Mouse (Mus musculus): ENCODE measurements at regions not wholly inside any gene's neighbourhood (a gene's known extent, or its start where the extent isn't known, plus 50 kb on each side); places are given as distances from the start of the nearest gene placed in this dataset.

DNA sequence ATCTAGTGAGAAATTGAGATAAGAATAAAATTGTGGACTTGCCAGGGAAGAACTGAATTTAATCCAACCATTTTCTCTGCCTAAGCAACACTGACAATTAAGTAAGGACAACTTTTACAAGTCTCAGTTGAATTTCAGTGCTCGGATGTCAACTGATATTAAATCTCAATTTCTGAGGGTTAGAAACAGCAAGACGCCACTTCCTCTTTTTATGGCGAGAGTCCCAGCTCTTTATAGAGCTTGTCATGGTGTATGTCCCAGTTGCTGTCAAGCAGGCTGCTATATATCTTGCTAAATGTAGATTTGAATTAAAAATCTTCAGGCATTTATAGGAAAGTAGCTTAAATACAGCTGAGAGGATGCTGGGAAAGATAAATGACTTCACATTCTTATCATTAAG is 697.8 kb upstream of the Got2 start:
- Histone ChIP-seq H3K9ac (no peak overlapping the region), H3K4me3 (replicated peaks) (no peak overlapping the region), H3K27me3 (replicated peaks) (no peaks in the 10 kb centered on the region), H3K9me3 (no peaks in the 10 kb centered on the region), H3K4me2 (replicated peaks) (no peak overlapping the region), H3K27ac (no peak overlapping the region), H3K36me3 (no peaks in the 10 kb centered on the region), H3K4me1 (replicated peaks) (no peaks in the 10 kb centered on the region)
- no peak for ATAC-seq
- 65% methylated on average over 3 of the region's 3 CpGs for whole genome bisulfite sequencing

- Histone ChIP-seq H3K36me3 (no peaks in the 10 kb centered on the region), H3K27ac (no peak overlapping the region), H3K4me3 (replicated peaks) (no peak overlapping the region), H3K4me2 (replicated peaks) (no peak overlapping the region), H3K27me3 (replicated peaks) (no peaks in the 10 kb centered on the region), H3K9me3 (no peaks in the 10 kb centered on the region), H3K4me1 (replicated peaks) (no peaks in the 10 kb centered on the region), H3K9ac (no peak overlapping the region)
- ATAC-seq = no peak
- 73% methylated on average over 10 of the region's 10 CpGs for WGBS
Observed at GRCm38 (mm10) chr8:96552512-96552911, 664.2 kb upstream of the Got2 start.

DNA sequence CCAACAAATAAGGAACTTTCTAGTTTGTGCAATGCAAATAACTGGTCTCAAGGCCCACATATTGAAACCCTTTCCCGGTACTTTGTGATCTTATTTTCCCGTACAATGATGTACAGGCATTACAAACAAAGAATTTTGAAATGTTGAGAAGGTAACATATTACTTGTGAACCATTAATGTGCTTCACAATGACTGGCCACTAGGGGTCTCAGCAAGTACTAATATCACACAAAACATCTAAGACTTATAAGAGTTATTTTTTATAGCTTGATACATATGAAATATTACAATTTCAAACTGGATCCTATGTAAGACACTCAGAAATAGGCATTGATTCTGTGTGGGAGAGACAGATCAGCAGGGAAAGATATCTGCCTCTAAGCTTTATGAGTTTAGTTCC is 662.1 kb upstream of the Got2 start:
- no peak overlapping the region for H3K4me3 ChIP-seq (replicated peaks)
- H3K4me1 ChIP-seq (replicated peaks) = no peaks in the 10 kb centered on the region
- ATAC-seq = no peak
- H3K36me3 ChIP-seq = no peaks in the 10 kb centered on the region
- no peak overlapping the region for H3K27ac ChIP-seq
- WGBS = 90% methylated on average over 2 of the region's 2 CpGs
- H3K9me3 ChIP-seq = no peaks in the 10 kb centered on the region
- no peaks in the 10 kb centered on the region for H3K27me3 ChIP-seq (replicated peaks)
- H3K4me2 ChIP-seq (replicated peaks) = no peak overlapping the region
- no peak overlapping the region for H3K9ac ChIP-seq

DNA sequence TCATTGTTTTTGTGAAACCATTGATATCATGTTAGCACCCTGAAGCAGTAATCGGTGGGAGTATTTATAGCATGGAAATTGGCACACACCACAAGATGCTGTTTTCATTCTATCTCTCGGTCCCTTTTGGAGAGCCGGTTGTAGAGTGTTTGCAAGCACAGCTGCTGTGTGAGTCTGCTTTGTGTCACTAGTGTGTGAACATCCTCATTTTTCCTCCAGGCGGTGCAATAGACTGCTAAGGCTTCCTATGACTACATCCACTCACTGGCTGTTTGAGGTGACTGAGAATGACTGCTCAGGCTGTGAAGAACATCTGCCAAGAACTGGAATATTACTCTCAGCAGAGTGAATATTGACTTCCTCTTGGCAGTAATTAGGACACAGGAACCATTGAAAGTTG is 660.3 kb upstream of the Got2 start:
- WGBS = 45% methylated on average over 4 of the region's 4 CpGs
- Histone ChIP-seq H3K4me3 (replicated peaks) (no peak overlapping the region), H3K4me1 (replicated peaks) (no peaks in the 10 kb centered on the region), H3K9me3 (no peaks in the 10 kb centered on the region), H3K4me2 (replicated peaks) (no peak overlapping the region), H3K27me3 (replicated peaks) (no peaks in the 10 kb centered on the region), H3K9ac (no peak overlapping the region), H3K36me3 (no peaks in the 10 kb centered on the region), H3K27ac (no peak overlapping the region)
- no peak for ATAC-seq

- no peak for ATAC-seq
Observed at GRCm38 (mm10) chr8:96548187-96548586, 659.8 kb upstream of the Got2 start.

DNA sequence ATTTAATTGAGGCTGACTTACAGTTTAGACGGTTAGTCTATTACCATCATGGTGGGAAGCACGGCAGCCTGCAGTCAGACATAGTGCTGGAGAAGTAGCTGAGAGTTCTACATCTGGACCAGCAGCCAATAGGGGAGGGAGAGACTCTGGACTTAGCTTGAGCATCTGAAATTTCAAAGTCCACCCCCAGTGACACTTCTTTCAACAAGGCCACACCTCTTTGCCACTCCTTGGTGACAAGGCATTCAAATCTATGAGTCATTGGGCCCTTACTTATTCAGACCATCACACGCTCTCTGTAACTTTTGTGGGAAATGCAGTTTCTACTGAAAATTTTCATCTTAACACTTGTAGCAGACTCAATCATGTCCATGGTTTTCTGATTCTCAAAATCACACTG is 653.9 kb upstream of the Got2 start:
- Histone ChIP-seq H3K4me2 (replicated peaks) (no peak overlapping the region), H3K27me3 (replicated peaks) (no peaks in the 10 kb centered on the region), H3K9me3 (no peaks in the 10 kb centered on the region), H3K9ac (no peak overlapping the region), H3K36me3 (no peaks in the 10 kb centered on the region), H3K4me1 (replicated peaks) (no peaks in the 10 kb centered on the region), H3K4me3 (replicated peaks) (no peak overlapping the region), H3K27ac (no peak overlapping the region)
- ATAC-seq = peak; percentile 70; the same call in 1 of the 2 replicates
- WGBS = 89% methylated on average over 3 of the region's 3 CpGs

More at GRCm38 (mm10) chr8:96548187-96548586, 659.8 kb upstream of the Got2 start:
- H3K4me2 ChIP-seq (replicated peaks) = no peak overlapping the region
- H3K9ac ChIP-seq = no peak overlapping the region
- no peak overlapping the region for H3K27ac ChIP-seq
- no peak overlapping the region for H3K4me3 ChIP-seq (replicated peaks)
- H3K27me3 ChIP-seq (replicated peaks) = no peaks in the 10 kb centered on the region
- no peaks in the 10 kb centered on the region for H3K4me1 ChIP-seq (replicated peaks)
- no peaks in the 10 kb centered on the region for H3K9me3 ChIP-seq
- no peaks in the 10 kb centered on the region for H3K36me3 ChIP-seq

DNA sequence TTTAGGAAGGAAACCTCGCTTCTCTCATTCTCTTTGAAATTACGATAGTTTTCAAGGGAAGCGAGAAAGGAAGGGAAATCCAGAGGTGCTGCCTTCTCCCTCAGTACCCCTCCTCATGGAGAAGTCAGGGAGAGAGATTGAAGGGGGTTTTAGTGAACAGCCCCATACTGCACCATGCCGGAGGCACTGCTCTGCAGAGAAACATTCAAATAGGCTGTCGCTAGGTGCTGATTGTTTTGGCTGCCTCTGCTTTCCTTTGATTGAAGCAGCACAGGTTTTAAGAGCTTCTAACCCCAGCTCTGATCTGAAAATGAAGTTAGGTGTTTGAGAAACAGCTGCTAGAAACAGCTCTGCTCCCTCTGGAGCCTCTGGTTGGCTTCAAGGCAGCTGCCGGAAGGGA is 610.5 kb upstream of the Got2 start:
- ATAC-seq = no peak
- Histone ChIP-seq H3K9ac (no peak overlapping the region), H3K27me3 (replicated peaks) (no peaks in the 10 kb centered on the region), H3K4me3 (replicated peaks) (no peak overlapping the region), H3K27ac (no peak overlapping the region), H3K9me3 (no peaks in the 10 kb centered on the region), H3K4me1 (replicated peaks) (no peaks in the 10 kb centered on the region), H3K4me2 (replicated peaks) (no peak overlapping the region), H3K36me3 (no peaks in the 10 kb centered on the region)
- 68% methylated on average over 6 of the region's 6 CpGs for WGBS

- WGBS = 84% methylated on average over 3 of the region's 3 CpGs
- ATAC-seq = no peak
- H3K9ac ChIP-seq = no peak overlapping the region
- H3K27me3 ChIP-seq (replicated peaks) = no peaks in the 10 kb centered on the region
- no peaks in the 10 kb centered on the region for H3K9me3 ChIP-seq
- H3K27ac ChIP-seq = no peak overlapping the region
- no peak overlapping the region for H3K4me2 ChIP-seq (replicated peaks)
- no peaks in the 10 kb centered on the region for H3K4me1 ChIP-seq (replicated peaks)
- H3K4me3 ChIP-seq (replicated peaks) = no peak overlapping the region
- no peaks in the 10 kb centered on the region for H3K36me3 ChIP-seq
Observed at GRCm38 (mm10) chr8:96495406-96495805, 607.1 kb upstream of the Got2 start.

- H3K9ac ChIP-seq = no peak overlapping the region
- H3K27ac ChIP-seq = no peak overlapping the region
- 78% methylated on average over 2 of the region's 2 CpGs for WGBS
- no peak overlapping the region for H3K4me2 ChIP-seq (replicated peaks)
- no peak for ATAC-seq
- no peaks in the 10 kb centered on the region for H3K9me3 ChIP-seq
- H3K4me1 ChIP-seq (replicated peaks) = no peaks in the 10 kb centered on the region
- no peak overlapping the region for H3K4me3 ChIP-seq (replicated peaks)
- no peaks in the 10 kb centered on the region for H3K27me3 ChIP-seq (replicated peaks)
- no peaks in the 10 kb centered on the region for H3K36me3 ChIP-seq
Observed at GRCm38 (mm10) chr8:96489804-96490203, 601.5 kb upstream of the Got2 start.

DNA sequence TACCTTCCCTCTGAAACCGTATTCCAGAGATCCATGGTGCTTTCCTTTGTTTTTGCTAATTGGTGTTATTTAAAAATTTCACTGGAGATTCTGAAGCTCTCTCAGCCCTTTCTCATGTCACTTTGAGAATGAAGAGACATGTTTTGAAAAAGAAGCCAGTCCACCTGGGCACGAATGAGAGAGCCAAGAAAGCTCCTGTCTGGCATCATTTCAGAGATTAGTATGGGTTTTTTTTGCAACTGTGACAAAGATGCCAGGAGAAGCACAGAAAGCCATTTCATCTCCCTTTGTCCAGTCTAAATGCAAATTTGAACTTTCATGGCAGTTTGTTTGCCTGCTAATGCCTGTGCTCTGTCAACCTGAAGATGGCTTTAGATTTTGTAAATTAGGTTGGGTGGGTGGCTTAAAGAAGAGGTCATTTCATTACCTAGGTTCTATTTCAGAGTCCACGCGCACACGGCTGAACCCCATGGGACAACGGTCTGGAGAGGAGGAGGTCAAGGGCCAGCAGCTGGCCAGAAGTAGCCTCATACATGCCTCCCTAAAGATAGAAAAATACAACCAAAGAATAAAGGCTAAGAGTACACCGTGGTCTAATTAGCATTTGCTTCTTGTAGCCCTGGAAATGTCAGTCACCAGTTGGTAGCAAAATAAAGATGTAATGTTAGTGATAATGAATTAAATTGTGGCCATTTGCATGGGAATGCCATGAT is 600.5 kb upstream of the Got2 start:
- no peak overlapping the region for H3K4me3 ChIP-seq (replicated peaks)
- whole genome bisulfite sequencing = 72% methylated on average over 7 of the region's 7 CpGs
- no peaks in the 10 kb centered on the region for H3K27me3 ChIP-seq (replicated peaks)
- no peak overlapping the region for H3K9ac ChIP-seq
- no peak overlapping the region for H3K4me2 ChIP-seq (replicated peaks)
- no peaks in the 10 kb centered on the region for H3K9me3 ChIP-seq
- H3K4me1 ChIP-seq (replicated peaks) = no peaks in the 10 kb centered on the region
- no peaks in the 10 kb centered on the region for H3K36me3 ChIP-seq
- no peak overlapping the region for H3K27ac ChIP-seq
- no peak for ATAC-seq

- no peaks in the 10 kb centered on the region for H3K9me3 ChIP-seq
- H3K27ac ChIP-seq = no peak overlapping the region
- H3K36me3 ChIP-seq = no peaks in the 10 kb centered on the region
- WGBS = 30% methylated on average over 6 of the region's 6 CpGs
- no peak overlapping the region for H3K4me3 ChIP-seq (replicated peaks)
- H3K4me2 ChIP-seq (replicated peaks) = no peak overlapping the region; the same call in 1 of the 2 replicates
- ATAC-seq = no peak
- no peaks in the 10 kb centered on the region for H3K4me1 ChIP-seq (replicated peaks)
- no peak overlapping the region for H3K9ac ChIP-seq
- H3K27me3 ChIP-seq (replicated peaks) = no peaks in the 10 kb centered on the region
Observed at GRCm38 (mm10) chr8:96455915-96456314, 567.6 kb upstream of the Got2 start.

DNA sequence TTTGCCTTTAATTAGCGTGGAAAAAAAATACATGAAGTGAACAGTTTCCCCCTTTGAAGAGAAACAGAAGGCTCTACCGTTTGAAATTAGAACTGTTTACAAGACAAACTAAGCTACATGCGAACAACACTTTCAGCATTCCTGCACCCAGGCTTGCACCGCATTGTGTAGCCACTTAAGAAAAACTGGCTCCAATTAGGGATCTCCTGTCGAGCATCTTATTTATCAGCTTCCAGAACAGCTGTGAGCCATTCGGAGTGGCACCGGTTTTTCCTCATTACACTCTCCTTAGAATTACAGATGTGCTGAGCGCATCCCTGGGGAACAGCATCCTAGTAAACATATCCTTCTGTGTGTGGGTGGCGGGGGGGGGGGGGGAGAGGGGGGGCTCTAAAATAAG is 567.0 kb upstream of the Got2 start:
- Histone ChIP-seq H3K9me3 (no peaks in the 10 kb centered on the region), H3K4me2 (replicated peaks) (no peak overlapping the region), H3K9ac (no peak overlapping the region), H3K36me3 (no peaks in the 10 kb centered on the region), H3K27ac (no peak overlapping the region), H3K4me1 (replicated peaks) (no peaks in the 10 kb centered on the region), H3K4me3 (replicated peaks) (no peak overlapping the region), H3K27me3 (replicated peaks) (no peaks in the 10 kb centered on the region)
- WGBS = 40% methylated on average over 9 of the region's 9 CpGs
- ATAC-seq = no peak

GRCm38 (mm10) chr8:96429708-96430107 is 541.4 kb upstream of the Got2 start:
- H3K27ac ChIP-seq = no peak overlapping the region
- no peak overlapping the region for H3K9ac ChIP-seq
- H3K4me1 ChIP-seq (replicated peaks) = no peaks in the 10 kb centered on the region
- no peak overlapping the region for H3K4me2 ChIP-seq (replicated peaks)
- no peaks in the 10 kb centered on the region for H3K27me3 ChIP-seq (replicated peaks)
- H3K9me3 ChIP-seq = no peaks in the 10 kb centered on the region
- no peak overlapping the region for H3K4me3 ChIP-seq (replicated peaks)
- no peak for ATAC-seq
- WGBS = 52% methylated on average over 1 of the region's 1 CpGs
- H3K36me3 ChIP-seq = no peaks in the 10 kb centered on the region
